Mouse (Mus musculus) cerebellum, postnatal 4 days (tissue): Measurements from ENCODE around the gene Kcna6.

Experiments
- DNase-seq, 2 experiments: peaks; one replicate each; pipeline ENCODE4 v3.0.0; 2022; ENCODE audit warnings: low spot score in 2 of 2, mixed read lengths in 1 of 2

Kcna6 gene

DNA sequence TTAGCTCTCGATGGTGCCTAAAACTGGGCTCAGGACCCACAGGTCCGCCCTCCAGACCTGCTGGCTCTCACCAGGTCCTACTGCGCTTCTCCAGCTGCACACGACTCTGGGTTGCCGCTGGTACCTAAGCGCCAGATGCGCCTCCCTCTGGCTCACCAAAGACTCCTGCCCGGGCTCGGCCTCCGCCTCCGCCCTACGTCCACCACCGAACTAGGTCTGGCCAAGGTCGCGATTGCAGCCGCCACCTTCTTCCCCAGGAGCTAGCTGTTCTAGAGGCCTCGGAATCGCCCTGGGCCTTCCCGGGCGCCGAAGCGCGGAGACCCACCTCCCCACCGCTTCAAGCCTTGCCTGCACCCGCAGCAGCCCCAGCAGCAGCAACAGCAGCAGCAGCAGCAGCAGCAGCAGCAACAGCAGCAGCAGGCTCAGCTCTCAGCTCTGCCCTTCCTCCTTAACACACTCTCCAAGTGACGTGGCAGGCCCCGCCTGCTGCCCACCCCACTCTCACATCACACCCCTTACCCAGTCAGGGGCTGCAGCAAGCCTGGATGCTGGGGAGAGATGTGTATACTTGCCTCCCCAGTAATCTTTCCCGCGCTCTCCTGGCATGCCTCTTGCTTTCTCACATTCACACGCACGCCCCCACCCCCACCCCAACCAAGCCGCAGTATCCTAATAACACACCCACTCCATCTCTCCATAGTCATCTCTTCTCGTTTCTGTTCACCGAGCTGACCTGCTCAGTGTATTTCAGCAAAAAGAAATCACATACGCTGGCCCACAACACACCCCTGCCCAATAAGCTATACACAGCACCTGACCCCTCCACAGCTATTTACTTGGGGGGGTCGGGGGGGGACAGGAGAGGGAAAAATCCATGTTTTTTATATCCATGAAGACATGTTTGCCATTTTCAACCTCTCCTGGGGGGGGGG is at the start of gene Kcna6:
Kcna6 (minus strand) TSS at position 464 of the 932 bp plus-strand sequence.
- DNase-seq: peak; percentile 26 to 44

DNA sequence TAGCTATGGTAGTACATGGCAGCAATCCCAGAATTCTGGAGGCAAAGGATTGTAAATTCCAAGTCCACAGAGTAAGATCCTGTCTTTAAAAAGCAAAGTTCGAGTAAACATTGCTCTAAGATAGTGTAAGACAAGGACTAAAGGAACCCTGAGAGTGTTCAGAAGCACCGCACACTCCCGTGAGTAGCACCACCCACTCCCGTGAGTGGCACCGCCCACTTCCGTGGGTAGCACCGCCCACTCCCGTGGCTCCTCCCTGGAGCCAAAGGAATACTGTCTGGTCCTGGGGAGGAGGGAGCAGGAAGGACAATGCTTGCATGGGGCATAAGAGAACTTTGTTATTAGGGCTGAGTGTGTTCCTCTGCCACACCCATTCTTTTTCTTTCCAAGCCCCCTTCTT is 48.4 kb upstream of the Kcna6 start:
- no peak for DNase-seq

DNA sequence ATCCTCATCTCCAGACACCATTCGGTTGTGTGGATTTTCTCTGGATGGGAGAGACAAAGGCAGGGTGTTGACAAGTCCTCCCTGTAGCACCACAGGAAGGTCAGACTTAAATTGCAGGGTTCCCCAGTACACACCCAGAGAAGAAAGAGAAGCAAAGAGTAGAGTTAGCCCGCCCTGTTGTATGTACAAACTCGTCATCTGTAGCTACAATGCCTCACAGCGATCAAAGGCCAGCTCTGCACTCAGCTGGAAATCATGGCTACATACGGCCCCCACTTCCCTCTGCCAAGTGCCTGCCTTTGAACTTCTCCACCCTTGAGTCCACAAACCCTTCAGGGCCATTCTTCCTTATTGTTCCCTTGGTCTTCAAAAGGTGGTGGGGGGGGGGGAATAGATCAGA is 43.7 kb upstream of the Kcna6 start:
- DNase-seq: no peak

DNA sequence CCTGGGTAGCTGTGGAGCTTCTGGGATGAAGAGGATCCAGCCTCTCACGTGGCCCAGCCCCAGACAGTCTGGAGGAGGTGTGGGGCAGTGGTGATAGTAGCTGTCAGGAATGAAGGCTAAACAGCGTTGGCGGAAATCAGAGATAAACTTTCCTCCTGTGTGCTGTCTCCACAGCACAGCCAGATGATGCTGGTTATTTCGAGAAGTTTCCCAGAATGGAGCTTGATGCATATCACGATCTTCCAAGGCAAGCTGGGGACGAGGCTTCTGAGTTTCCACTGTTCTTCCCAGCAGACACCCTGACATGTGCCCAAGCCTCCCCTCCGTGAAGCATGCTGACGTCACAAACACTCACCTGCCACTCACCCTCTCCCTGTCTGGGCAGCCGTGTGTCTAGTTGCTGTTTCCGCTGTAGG is 43.2 kb upstream of the Kcna6 start:
- DNase-seq: no peak

DNA sequence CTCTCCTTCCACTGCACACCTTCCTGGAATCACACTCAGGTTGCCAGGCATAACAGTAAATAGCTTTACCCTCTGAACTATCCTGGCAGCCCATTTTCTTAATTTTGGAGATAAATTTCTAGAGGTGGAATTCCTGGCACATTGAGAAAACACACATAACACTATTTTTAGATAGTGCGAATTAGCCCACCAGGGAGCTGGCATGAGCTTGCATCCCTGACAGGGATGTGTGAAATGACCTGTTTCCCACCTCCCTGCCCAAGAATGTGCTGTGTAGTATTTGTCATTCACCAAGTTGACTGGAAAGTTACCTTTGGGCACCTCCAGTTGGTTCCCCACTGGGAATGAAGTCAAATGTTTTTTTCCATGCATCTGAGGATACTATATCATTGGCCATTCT is 42.6 kb upstream of the Kcna6 start:
- no peak for DNase-seq

DNA sequence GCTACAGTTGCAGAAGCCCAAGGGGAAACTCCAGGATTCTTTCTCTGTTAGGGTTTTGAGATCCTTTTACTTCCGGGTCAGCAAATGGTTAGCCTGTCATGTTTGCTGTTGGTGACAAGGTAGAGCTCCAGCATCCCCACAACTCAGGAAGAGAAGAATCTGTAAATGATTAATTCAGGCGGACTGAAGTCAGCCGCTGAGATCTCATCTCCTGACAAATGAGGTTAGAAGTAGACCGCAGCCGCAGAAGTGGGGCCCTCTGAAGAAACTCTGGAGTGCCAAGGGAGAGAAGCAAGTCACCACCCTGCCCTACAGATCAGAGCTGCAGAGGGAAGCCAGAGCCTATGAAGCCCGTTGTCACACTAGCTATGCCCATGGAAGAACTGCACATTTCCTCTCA is 37.4 kb upstream of the Kcna6 start:
- DNase-seq: no peak

DNA sequence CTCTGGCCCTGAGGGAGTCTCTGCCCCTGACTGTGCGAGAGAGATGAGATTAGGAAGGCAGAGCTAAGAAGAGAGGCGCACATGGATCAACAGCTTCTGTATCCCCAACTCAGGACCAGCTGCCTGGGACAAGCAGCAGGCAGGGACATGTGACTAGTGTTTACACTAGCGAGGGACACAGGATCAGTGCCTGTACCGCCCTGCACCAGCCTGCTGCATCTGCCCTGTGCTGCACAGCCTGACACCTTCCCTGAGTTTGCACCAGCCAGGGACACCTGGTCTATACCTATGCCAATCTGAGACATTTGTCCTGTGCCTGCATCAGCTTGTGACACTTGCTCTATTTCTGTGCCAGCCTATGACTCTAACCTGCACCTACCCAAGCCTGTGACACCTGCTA is 33.4 kb upstream of the Kcna6 start:
- no peak for DNase-seq

DNA sequence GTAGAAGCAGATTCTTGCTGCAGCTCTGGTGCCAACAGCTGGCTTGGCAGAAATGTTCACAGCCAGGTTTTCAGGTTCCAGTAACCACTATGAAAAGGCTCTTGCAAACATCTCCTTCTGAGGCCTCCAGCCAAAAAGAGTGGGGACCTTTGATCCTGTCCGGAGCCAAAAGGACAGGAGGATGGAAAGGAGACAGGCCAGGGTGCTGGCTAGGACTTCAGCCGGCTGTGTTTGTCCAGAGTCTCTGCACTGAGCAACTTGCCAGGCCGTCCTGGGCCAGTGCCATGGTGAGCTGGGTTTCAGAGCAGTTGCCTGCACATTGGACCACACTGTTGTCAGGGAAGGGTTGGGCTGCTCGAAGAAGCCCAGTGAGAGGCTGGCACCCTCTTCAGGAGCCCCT is 31.9 kb upstream of the Kcna6 start:
- DNase-seq: peak; percentile 41 to 61

DNA sequence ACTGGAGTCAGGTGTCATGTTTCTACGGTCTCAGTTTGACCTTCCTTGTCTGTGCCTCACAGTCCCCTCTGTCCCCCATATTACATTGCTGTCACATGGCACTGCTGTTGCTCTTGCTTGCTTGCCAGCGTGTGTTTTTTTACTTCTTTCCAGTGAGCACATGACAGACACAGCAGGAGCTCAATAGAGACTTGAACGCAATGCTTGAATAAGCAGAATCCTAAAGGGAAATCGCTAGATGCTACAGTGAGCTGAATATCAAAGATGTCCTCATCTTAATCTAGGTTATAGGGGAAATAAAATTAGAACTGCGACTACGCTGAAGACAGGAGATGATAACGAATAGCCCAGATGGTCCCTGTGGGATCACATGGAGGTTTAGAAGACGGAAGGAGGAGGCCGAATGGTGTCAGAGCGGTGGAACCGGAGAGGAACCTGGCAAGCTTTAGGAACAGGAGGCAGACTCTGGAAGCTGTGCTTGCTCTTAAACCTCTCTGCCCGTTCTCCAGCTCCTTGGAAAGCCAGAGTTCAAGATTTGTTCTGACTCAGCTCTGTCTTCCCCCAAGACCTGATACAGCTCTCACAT is 29.8 kb upstream of the Kcna6 start:
- no peak for DNase-seq

DNA sequence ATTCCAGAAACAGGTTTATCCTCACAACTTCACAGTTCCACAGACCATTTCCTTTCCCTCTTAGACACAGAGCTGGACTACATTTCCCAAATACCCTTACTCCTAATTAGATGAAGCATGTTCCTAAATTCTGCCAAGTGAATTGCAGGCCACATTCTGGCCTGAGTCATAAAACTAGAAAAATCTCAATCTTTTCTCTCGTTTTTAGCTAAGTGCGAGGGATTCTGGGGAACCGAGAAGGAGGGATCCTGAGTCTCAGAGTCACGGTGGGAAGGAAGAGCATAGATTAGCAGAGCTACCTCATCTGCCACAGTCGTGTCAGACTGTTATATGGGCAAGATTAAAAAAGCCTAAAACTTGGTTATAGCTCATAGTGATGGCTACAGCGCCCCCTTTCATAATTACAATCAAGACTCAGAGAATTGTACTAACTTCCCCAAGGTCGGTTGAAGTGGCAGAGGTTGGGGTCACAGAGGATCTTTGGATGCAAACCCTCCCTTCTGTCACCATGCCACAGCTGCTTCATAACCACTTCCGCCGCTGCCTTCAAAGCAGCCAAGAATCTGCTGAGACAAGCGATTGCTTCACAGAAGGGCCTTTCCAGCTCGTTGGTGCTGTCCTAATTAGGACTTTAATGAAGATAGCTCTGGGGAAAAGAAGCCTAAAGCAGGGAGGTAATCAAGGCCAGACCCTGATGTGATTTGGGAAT is 28.6 kb upstream of the Kcna6 start:
- DNase-seq: no peak

DNA sequence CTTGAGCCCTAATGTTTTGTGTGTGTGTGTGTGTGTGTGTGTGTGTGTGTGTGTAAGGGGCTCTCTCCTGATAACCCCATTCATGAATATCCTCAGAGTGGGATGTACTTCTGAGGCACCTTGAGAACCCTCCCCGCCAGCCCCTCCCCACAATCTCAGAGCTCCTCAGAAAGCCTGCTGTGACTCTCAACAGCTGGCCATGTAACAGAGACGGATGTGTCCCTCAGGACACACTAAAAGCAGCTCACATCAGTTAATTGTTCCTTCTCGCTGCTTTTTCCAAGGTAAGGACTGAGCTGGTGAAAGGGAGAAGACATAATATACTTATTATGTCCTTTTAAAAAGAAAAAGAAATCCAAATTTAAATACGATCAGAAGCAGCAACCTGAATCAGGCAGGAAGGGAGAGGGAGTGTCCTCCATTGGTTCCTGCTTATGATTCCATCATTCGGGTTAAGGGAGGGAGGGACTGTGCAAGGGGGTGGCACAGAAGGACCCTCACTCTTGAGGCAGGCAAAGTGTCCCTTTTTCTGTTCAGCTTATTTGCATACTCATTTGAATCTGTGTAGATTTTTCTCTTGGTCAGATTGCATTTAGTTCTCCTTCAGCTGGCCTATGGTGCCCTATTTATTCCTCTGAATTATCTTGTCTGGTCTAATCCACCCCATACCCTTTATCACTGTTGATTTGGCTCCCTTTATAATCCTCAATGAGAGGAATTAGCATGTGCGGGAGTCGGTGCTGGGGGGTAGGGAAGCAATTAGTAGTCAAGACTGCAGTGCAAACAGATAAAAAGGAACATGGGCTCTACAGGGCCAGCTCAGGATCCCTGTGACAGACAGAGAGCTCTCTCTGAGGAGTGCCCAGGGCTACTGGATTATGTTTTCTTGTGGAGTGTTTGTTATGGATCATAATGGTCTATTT is 27.4 kb upstream of the Kcna6 start:
- DNase-seq: no peak

DNA sequence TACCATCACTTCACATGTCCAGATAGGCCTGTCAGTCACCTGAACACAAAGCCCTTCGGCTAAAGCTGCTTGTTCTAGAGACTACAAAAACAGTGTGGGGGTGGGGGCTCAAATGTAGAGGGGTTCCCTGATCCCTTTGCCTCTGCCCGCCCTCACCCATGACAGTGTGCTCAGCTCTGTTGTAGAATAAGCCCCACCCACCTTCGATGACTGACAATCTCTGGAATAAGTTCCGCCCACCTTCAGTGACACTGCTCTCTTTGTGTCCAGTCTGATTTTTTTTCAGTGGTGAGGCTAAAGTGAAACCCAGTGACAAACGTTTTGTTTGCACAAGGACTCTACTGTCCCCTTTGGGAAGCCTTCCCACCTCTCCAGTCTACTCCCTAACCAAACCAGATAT is 26.1 kb upstream of the Kcna6 start:
- DNase-seq: no peak

DNA sequence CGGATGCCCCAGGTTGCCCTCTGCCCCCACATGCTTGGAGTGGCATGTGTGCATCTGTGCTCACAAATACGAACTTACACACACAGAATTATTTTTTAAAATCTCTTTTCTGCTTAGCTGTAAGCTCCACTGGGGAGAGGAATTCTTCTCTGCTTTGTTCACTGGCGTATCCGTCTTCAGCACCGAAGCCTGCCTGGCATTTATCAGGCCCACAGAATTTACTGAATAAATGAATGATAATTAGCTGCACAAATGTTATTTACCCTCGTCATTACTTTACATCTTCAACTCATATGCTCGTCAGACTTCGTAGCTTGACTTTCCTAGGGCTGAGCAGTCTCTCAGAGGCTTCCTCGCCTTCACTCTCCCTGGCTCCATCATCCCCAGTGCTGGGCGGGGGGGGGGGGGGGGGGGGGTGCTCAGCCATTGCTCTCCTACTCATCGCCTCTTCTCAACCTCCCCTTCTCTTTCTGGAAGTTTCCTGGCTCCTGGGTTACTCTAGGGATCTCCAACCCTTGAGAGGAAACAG is 24.2 kb upstream of the Kcna6 start:
- DNase-seq: no peak

DNA sequence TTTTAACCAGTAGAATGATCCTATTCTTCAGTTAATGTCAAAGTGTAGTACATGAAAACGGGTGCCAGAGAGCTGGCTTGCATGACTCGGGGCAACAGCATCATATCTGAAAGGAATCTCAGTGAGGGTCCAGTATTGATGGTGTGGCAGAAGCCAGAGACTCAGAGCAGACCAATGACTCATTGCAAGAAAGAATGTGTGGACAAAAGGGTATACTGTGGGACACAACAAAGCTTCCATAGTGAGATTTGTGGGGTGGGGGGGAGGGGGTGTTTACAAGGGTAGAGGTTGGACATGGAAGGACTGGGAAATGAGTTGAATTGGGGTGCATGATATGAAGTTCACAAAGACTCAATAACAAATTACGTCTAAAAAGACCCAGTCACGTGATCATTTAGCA is 20.9 kb upstream of the Kcna6 start:
- DNase-seq: no peak

DNA sequence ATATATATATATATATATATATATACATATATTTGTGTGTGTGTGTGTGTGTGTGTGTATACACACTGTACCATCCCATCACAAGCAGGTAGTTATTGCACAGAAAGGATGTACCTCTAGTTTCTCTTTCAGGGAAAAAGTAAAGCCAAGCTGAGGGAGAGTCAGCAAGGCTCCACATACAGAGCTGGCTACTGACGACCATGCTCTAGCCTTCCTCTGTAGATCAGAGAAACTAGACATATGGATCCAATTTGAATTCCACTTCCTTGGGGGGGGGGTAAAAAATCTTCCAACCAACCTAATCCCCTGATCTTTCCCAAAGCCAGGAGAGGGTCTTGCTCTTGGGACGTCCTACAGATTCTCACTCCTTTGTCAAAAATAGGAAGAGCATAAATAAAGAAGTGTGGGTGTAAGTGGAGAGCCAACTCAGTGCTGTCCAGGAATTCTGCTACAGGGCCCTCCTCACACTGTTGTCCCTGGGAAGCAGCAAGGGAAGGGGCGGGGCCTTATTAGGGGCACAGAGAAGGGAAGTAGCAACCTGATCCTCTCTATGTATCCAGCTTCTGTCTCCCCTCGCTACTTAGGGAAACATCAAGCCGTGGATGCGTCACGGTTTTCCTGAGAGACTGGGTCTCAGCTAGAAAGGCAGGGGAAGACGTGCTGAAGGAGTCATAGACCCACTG is 15.4 kb upstream of the Kcna6 start:
- no peak for DNase-seq

DNA sequence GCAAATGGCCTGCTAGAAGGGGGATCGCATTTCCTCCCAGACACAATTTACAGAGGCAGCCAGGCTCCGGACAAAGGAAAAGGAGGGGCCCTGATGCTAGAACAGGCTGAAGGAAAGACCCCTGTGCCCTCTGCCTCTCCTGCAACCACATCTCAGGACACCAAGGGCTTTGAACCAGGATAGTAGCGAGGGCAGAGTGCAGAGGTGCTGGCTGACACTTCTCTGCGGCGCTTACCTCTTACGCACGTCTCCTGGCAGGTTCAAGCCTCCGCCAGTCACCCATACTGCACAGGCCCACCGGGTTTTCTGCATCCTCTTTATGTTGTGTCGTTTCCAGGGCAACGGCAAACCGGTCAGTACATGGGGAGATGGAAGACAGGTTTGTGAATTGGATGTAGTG is 12.0 kb upstream of the Kcna6 start:
- DNase-seq: no peak

DNA sequence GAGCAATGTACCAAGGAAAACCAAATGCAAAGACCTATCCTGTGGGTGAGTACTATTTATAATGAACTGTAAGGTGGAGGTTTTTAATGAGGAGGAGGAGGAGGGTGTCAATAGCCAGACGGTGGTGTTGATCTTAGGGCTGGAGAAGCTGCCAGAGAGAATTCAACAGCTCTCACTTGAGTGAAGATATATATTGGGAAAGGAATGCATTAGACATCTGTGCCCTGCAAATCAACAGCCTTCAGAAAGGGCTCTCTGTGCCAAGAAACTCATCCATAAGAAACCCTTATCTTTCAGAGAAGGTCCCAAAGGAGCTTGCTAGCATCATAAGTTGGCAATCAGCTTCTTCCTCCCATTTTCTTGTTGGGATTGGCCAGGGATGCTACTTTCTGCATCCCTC is 5.4 kb upstream of the Kcna6 start:
- no peak for DNase-seq

DNA sequence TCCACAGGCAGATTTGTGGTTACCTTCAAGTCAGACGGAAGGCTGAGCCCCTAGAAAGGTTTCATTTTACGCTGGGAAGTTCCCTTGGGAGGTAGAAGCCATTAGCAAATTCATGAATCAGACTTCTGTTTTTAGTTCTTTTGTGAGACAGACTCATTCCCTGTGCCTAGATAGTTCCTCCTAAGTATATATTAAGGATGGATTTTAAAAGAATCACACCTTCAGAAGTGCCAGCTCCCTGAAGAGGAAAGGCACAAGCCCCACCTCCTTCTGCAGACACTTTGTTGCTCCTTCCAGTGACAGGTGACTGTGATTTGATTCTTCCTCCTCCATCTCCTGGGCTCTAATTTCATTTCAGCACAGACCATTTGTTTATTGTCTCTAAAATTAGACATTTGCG is 2.1 kb upstream of the Kcna6 start:
- no peak for DNase-seq

DNA sequence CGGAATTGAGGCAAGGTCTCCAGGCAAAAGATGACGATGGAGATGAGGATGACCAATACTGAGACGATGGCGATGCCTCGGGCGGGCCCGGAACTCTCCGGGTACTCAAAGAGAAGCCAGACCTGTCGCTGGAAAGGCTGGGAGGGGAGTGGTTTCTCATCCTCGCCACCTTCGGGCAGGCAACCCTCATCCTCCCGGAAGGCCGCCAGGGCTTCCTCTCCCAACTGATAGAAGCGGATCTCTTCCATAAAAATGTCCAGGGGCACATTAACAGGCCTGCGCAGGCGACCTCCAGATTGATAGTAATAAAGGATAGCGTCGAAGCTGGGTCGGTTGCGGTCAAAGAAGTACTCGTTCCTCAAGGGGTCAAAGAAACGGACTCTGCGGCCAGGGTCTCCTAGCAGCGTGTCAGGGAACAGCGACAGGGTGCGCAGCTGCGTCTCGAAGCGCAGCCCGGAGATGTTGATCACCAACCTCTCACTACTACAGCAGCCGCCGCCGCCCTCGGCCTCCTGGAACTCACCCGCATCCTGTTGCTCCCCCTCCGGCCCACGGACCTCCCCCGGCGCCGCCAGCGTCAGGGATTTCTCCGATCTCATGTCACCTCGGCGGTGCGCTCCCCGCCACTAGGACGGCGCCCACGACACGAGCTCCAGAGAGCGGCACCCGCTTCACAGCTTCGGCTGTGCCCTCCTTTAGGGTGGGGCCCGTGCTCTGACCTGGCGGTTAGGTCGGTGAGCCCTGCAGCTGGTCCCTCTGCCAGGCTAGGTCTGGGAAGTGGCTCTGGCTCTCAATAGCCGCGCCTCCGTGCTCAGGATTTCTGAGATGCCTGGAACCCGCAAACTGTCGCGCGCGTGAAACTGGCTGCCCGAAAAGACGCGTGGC is 906 bp downstream of the Kcna6 start:
- peak; percentile 25 to 38 for DNase-seq

DNA sequence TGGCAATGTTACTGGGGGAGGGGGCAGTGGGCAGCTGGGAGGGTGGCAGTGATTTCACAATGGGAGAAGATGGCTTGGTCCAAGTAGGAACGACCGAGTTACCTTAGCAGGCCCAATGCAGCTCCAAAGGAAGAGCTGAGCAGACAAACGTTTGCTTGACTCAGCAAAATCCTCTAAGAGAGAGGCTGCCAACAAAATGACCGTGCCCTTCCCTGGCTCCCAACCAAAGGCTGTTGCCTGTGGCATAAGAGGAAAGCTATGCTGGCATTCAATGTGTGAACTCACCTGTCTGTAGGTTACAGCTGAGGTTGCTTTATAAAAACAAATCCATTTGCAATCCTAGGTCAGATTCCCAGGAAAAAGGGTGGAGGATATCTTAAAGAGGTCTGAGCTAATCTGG is 3.5 kb downstream of the Kcna6 start:
- DNase-seq: no peak
